In the genomic region with DNA sequence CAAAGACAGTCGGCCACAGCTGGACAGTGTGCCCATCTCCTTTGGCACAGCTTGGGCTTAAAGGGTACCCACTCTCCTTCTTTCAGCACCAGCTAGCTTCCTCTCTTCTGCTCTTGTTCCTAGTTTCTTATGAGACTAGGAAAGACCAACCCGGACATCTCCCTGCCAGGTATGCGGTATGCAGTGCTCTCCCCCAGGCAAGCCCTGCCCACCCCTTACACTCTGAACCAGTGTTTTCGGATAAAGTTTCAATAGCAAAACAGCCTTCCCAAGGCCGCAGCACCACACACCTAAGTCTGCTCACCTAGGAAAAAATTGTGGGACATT, we compare ENCODE assay signal across 30 mouse cellular contexts. TPM values are rescaled to one million over a fixed set of nuclear protein-coding genes. Genes with fewer than 3 reads are reported as not detected.
DNase-seq lines count a peak whose midpoint lies in the region; ATAC-seq and TF ChIP-seq lines count a peak whose summit lies in the region.
"Had no signal": no experiment of that assay in that cellular context is flagged by ENCODE, and none has a peak within 500 bp of the region (broad histone marks: within the 10 kb centered on the region; RNA-seq: fewer than 3 reads in every experiment).

No protein-coding gene starts in this region.

- H3K36me3 ChIP-seq in forebrain, embryonic 14.5 days (ENCODE audit: control insufficient read depth, insufficient read depth, low read length), result 0 out of 2 replicates have a peak, but pooled peaks cover 6% of the 10 kb centered on the region
- no peaks in the 10 kb centered on the region for H3K36me3 ChIP-seq in neural tube, embryonic 14.5 days (ENCODE audit: control insufficient read depth, insufficient read depth, low read length)
- H3K36me3 ChIP-seq: G1E; kidney, embryonic 15.5 days; limb, embryonic 10.5 days; liver, embryonic 15.5 days; lung, embryonic 15.5 days; midbrain, embryonic 15.5 days had no signal

- WGBS in forebrain, embryonic 14.5 days, result 5% methylated on average over 5 of the region's 5 CpGs
- 6% methylated on average over 5 of the region's 5 CpGs for WGBS in neural tube, embryonic 14.5 days

- H3K4me2 ChIP-seq in forebrain, embryonic 14.5 days (ENCODE audit: low read length), result peak overlapping the region; percentile 53
- H3K4me2 ChIP-seq in neural tube, embryonic 14.5 days (ENCODE audit: low read depth, low read length), result no peak overlapping the region
- H3K4me2 ChIP-seq: heart, embryonic 11.5 days; kidney, embryonic 15.5 days; liver, embryonic 15.5 days; lung, embryonic 15.5 days had no signal

- H3K4me3 ChIP-seq in left cerebral cortex, adult 2 months, result no peak overlapping the region; the same call in 1 of the 2 replicates
- H3K4me3 ChIP-seq in forebrain, embryonic 14.5 days (ENCODE audit: low read depth, low read length), result peak overlapping the region; percentile 19; the same call in 1 of the 2 replicates
- H3K4me3 ChIP-seq in neural tube, embryonic 14.5 days (ENCODE audit: low read depth, low read length), result no peak overlapping the region
- H3K4me3 ChIP-seq: kidney, embryonic 15.5 days; limb, embryonic 10.5 days; liver, embryonic 15.5 days; lung, embryonic 15.5 days; midbrain, embryonic 15.5 days had no signal

- TF ChIP-seq CTCF in left cerebral cortex, adult 2 months (IDR thresholded peaks at IDR 0.05), result no peak

- H3K27ac ChIP-seq in left cerebral cortex, adult 2 months, result peak overlapping the region; percentile 91
- peak overlapping the region; percentile 95 for H3K27ac ChIP-seq in forebrain, embryonic 14.5 days (ENCODE audit: low read depth, low read length)
- 0 out of 2 replicates have a peak overlapping the region, but pooled peaks have one; percentile 24 for H3K27ac ChIP-seq in neural tube, embryonic 14.5 days (ENCODE audit: low read depth, low read length)
- H3K27ac ChIP-seq: kidney, embryonic 15.5 days; limb, embryonic 10.5 days; liver, embryonic 15.5 days; lung, embryonic 15.5 days; midbrain, embryonic 15.5 days; stomach, postnatal 0 days had no signal

- peaks cover 32% of the 10 kb centered on the region for H3K4me1 ChIP-seq in forebrain, embryonic 14.5 days (ENCODE audit: control insufficient read depth, insufficient read depth, low read length)
- H3K4me1 ChIP-seq in neural tube, embryonic 14.5 days (ENCODE audit: control insufficient read depth, insufficient read depth, low read length), result peaks cover 7% of the 10 kb centered on the region; the same call in 1 of the 2 replicates
- H3K4me1 ChIP-seq: liver, embryonic 15.5 days; lung, embryonic 15.5 days had no signal

- no peak overlapping the region for H3K9ac ChIP-seq in forebrain, embryonic 14.5 days (ENCODE audit: low read length)
- H3K9ac ChIP-seq in neural tube, embryonic 14.5 days (replicated peaks; ENCODE audit: low read depth, low read length), result no peak overlapping the region
- H3K9ac ChIP-seq: kidney, embryonic 15.5 days; liver, embryonic 15.5 days; lung, embryonic 15.5 days; midbrain, embryonic 15.5 days had no signal

- intact Hi-C loops in left cerebral cortex, adult 2 months (cut with DNase I), result no loop called here

- peak; percentile 29 to 57 for DNase-seq in cerebellum, postnatal 10 days
- no peak for DNase-seq in cerebellum, adult 11 months
- DNase-seq in left cerebral cortex, adult 2 months (ENCODE audit: extremely low spot score in 1 of 2, low spot score in 2 of 2), result no peak
- no peak for DNase-seq in left cerebral cortex, adult 11 months (ENCODE audit: low spot score)
- DNase-seq in forebrain, embryonic 14.5 days (ENCODE audit: low spot score), result no peak
- no peak for DNase-seq in yolk sac, embryonic 10.5 days (ENCODE audit: low spot score)
- DNase-seq in adrenal gland, adult 2 months, result no peak
- DNase-seq: adrenal gland, postnatal 10 days; gastrocnemius, postnatal 14 days; heart, adult 11 months; kidney, postnatal 4 days; liver; lung, postnatal 4 days had no signal

- no peaks in the 10 kb centered on the region for H3K9me3 ChIP-seq in forebrain, embryonic 14.5 days (replicated peaks; ENCODE audit: control insufficient read depth, low read length)
- H3K9me3 ChIP-seq in neural tube, embryonic 14.5 days (ENCODE audit: control insufficient read depth, low read length), result no peaks in the 10 kb centered on the region
- H3K9me3 ChIP-seq: G1E; kidney, embryonic 15.5 days; limb, embryonic 10.5 days; liver, embryonic 15.5 days; lung, embryonic 15.5 days; midbrain, embryonic 15.5 days had no signal

- peaks cover 86% of the 10 kb centered on the region for H3K27me3 ChIP-seq in forebrain, embryonic 14.5 days (replicated peaks; ENCODE audit: control insufficient read depth, insufficient read depth, low read length)
- H3K27me3 ChIP-seq in neural tube, embryonic 14.5 days (ENCODE audit: control insufficient read depth, insufficient read depth, low read length), result peaks cover 51% of the 10 kb centered on the region

- ATAC-seq in forebrain, embryonic 14.5 days, result no peak
- ATAC-seq in neural tube, embryonic 14.5 days (ENCODE audit: low read depth), result no peak
- ATAC-seq: intestine, embryonic 16.5 days; midbrain, embryonic 15.5 days; Patski had no signal

RNA-seq across cellular contexts. Expression of gene Neurod2, which starts 7.8 kb away (rescaled TPM):
- 10 to 100 TPM; 70.2 to 76.3 TPM for total RNA-seq in left cerebral cortex, adult 2 months (2021)
- 64.1 and 90.9 TPM in 2 replicates for polyA plus RNA-seq in forebrain, embryonic 14.5 days (2014; fragmentation: Nextera tagmentation; extraction: Ambion mirVana)
- polyA plus RNA-seq in neural tube, embryonic 14.5 days (2014; fragmentation: Nextera tagmentation; extraction: Ambion mirVana), result 25.3 and 25.5 TPM in 2 replicates
- not detected for total RNA-seq in adrenal gland, adult 2 months (2021)
- not detected in 2 replicates for polyA plus RNA-seq in adrenal gland, adult 2 months (2012; rRNA removed)
- total RNA-seq: adrenal gland, postnatal 10 days; CH12.LX; gastrocnemius, postnatal 14 days; hematopoietic stem cell, adult 5-6 weeks; megakaryocyte-erythroid progenitor cell, adult 5-6 weeks; neutrophil, adult 5-6 weeks had no signal
- polyA plus RNA-seq: G1E; heart, postnatal 0 days; kidney, embryonic 15.5 days; limb, embryonic 10.5 days; liver, embryonic 15.5 days; lung, embryonic 15.5 days; Patski; thymus, postnatal 0 days had no signal

RNA-seq across cellular contexts. Expression of gene Ppp1r1b, which starts 26.6 kb away (rescaled TPM):
- 100 to 1,000 TPM; 146 to 208 TPM for total RNA-seq in left cerebral cortex, adult 2 months (2021)
- polyA plus RNA-seq in forebrain, embryonic 14.5 days (2014; fragmentation: Nextera tagmentation; extraction: Ambion mirVana), result 33.1 and 42.2 TPM in 2 replicates
- polyA plus RNA-seq in neural tube, embryonic 14.5 days (2014; fragmentation: Nextera tagmentation; extraction: Ambion mirVana), result 1.3 and 2.4 TPM in 2 replicates
- total RNA-seq in adrenal gland, adult 2 months (2021), result under 1 TPM; 0.17 to 0.55 TPM
- polyA plus RNA-seq in adrenal gland, adult 2 months (2012; rRNA removed), result 0.22 and 0.37 TPM in 2 replicates
- total RNA-seq: G1E; megakaryocyte-erythroid progenitor cell, adult 5-6 weeks; neutrophil, adult 5-6 weeks had no signal
- polyA plus RNA-seq: G1E had no signal

RNA-seq across cellular contexts. Expression of gene Stard3, which starts 36.5 kb away (rescaled TPM):
- 10 to 100 TPM; 35.7 to 42.4 TPM for total RNA-seq in left cerebral cortex, adult 2 months (2021)
- polyA plus RNA-seq in forebrain, embryonic 14.5 days (2014; fragmentation: Nextera tagmentation; extraction: Ambion mirVana), result 43.8 and 46.6 TPM in 2 replicates
- 28.0 and 35.6 TPM in 2 replicates for polyA plus RNA-seq in neural tube, embryonic 14.5 days (2014; fragmentation: Nextera tagmentation; extraction: Ambion mirVana)
- 10 to 100 TPM; 20.8 to 23.5 TPM for total RNA-seq in adrenal gland, adult 2 months (2021)
- polyA plus RNA-seq in adrenal gland, adult 2 months (2012; rRNA removed), result 65.3 and 67.8 TPM in 2 replicates

Comparison
In these comparisons a context has a peak if more than half of its experiments do, and no peak if none do; other contexts are left out.
1. DNase-seq: peak in cerebellum, postnatal 10 days (2 of 2); none in cerebellum, adult 11 months (single experiment), left cerebral cortex, adult 2 months (0 of 2), left cerebral cortex, adult 11 months (single experiment), forebrain, embryonic 14.5 days (single experiment), yolk sac, embryonic 10.5 days (single experiment) and adrenal gland, adult 2 months (single experiment).
2. H3K27ac ChIP-seq: peak in every context shown above with its lines; median percentile 95 in forebrain, embryonic 14.5 days; 91 in left cerebral cortex, adult 2 months; 24 in neural tube, embryonic 14.5 days.
3. RNA of gene Neurod2, which starts 7.8 kb away (polyA plus RNA-seq): 64.1 to 90.9 TPM in forebrain, embryonic 14.5 days and 25.3 to 25.5 TPM in neural tube, embryonic 14.5 days; not detected in adrenal gland, adult 2 months; every median in the first group is over 10 times any median in the second.